Mouse (Mus musculus) inflammation-experienced regulatory T-cells, adult 6 months (primary cell): ENCODE measurements around the gene Btbd35f17. TPM values are rescaled to one million over a fixed set of nuclear protein-coding genes. Genes with fewer than 3 reads are reported as not detected.
"Not testable (repeated sequence)": the region's sequence is repeated elsewhere in the genome, so short reads cannot be mapped to it uniquely, and the experiment has no call there.

Experiments used
- ATAC-seq: one replicate; pipeline ENCODE4 v1.8.0; 2017
- polyA plus RNA-seq, 3 experiments: library from polyadenylated mRNA; unstranded; fragments of 100-300 nt; shearing (Covaris generic); gene quantifications; one replicate each; pipeline ENCODE4 v1.2.1; 2017

The Btbd35f17 gene
- polyA plus RNA-seq = not detected

DNA sequence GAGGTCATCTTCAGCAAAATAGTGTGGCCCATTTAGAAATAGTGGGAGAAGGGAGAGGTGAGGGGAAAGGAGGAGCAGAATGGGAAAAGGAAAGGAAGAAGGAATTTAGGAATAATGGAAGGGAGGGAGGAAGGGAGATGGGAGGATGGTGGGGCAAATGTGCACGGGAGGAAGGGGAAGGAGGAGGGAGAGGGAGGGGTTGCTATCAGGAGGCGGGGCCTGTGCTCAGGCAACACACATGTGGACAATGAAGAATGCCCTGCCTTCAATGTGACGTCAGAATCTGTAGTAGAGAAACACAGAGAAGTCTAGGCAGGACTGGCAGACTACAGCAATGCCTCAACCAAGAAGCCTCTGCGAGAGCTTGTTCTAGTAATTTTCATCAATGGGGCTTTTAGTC is at the start of gene Btbd35f17:
Gene Btbd35f17, plus strand, starts transcription at position 301 of the 400 bp plus-strand sequence.
- ATAC-seq = not testable (repeated sequence)

Other genes starting within 250 kb of the Btbd35f17 start
- not detected for gene Btbd35f28, start 174.1 kb upstream of the Btbd35f17 start, polyA plus RNA-seq
- not detected for gene Btbd35f20, start 79.4 kb upstream of the Btbd35f17 start, polyA plus RNA-seq